ENCODE assay signal across 8 mouse cellular contexts in genomic region chrX:73765311-73765710, GRCm38 (mm10). TPM values are rescaled to one million over a fixed set of nuclear protein-coding genes. Genes with fewer than 3 reads are reported as not detected.
DNase-seq lines count a peak whose midpoint lies in the region; ATAC-seq and TF ChIP-seq lines count a peak whose summit lies in the region.

No protein-coding gene starts in this region.

- no peak overlapping the region for H3K27ac ChIP-seq in heart, embryonic 11.5 days (ENCODE audit: low read depth, low read length)
- peak overlapping the region; percentile 27; the same call in 1 of the 2 replicates for H3K27ac ChIP-seq in heart, embryonic 16.5 days (ENCODE audit: low read length)
- H3K27ac ChIP-seq in intestine, postnatal 0 days (ENCODE audit: low read depth, low read length) = no peak overlapping the region

- peaks cover 4% of the 10 kb centered on the region for H3K4me1 ChIP-seq in heart, embryonic 11.5 days (ENCODE audit: control insufficient read depth, insufficient read depth, low read length)
- H3K4me1 ChIP-seq in heart, embryonic 16.5 days (ENCODE audit: control insufficient read depth, insufficient read depth, low read length) = peaks cover 3% of the 10 kb centered on the region; the same call in 1 of the 2 replicates
- H3K4me1 ChIP-seq in intestine, postnatal 0 days (replicated peaks; ENCODE audit: control insufficient read depth, insufficient read depth, low read length) = no peaks in the 10 kb centered on the region

- no peak overlapping the region for H3K4me3 ChIP-seq in heart, embryonic 11.5 days (ENCODE audit: low read depth, low read length)
- H3K4me3 ChIP-seq in heart, embryonic 16.5 days (ENCODE audit: low read length) = no peak overlapping the region
- H3K4me3 ChIP-seq in intestine, postnatal 0 days (ENCODE audit: low read depth, low read length) = no peak overlapping the region

- ATAC-seq in heart, embryonic 11.5 days (replicated peaks; ENCODE audit: insufficient number of reproducible peaks, low FRiP score, low TSS enrichment) = no peak
- peak; percentile 73 for ATAC-seq in heart, embryonic 16.5 days (replicated peaks; ENCODE audit: extremely low read depth, insufficient read depth, low FRiP score)
- ATAC-seq in inflammation-experienced regulatory T-cells, adult 6 months = no peak
- no peak for ATAC-seq in intestine, postnatal 0 days

- WGBS in heart, embryonic 11.5 days (ENCODE audit: insufficient replicate concordance) = 69% methylated on average over 1 of the region's 1 CpGs
- 33% methylated on average over 1 of the region's 1 CpGs for WGBS in heart, embryonic 16.5 days
- 69% methylated on average over 1 of the region's 1 CpGs for WGBS in intestine, postnatal 0 days

- no peaks in the 10 kb centered on the region for H3K9me3 ChIP-seq in heart, embryonic 11.5 days (replicated peaks; ENCODE audit: control insufficient read depth, low read length)
- H3K9me3 ChIP-seq in heart, embryonic 16.5 days (replicated peaks; ENCODE audit: control insufficient read depth, low read length) = no peaks in the 10 kb centered on the region
- no peaks in the 10 kb centered on the region for H3K9me3 ChIP-seq in intestine, postnatal 0 days (ENCODE audit: control insufficient read depth)

- no peak overlapping the region for H3K4me2 ChIP-seq in heart, embryonic 11.5 days
- H3K4me2 ChIP-seq in heart, embryonic 16.5 days (ENCODE audit: low read depth, low read length) = no peak overlapping the region
- no peak overlapping the region for H3K4me2 ChIP-seq in intestine, postnatal 0 days (replicated peaks; ENCODE audit: low read depth)

- TF ChIP-seq CTCF in intestine, postnatal 0 days (IDR thresholded peaks at IDR 0.05; ENCODE audit: low read depth) = no peak

- H3K36me3 ChIP-seq in heart, embryonic 11.5 days (ENCODE audit: control insufficient read depth, insufficient read depth, low read length) = no peaks in the 10 kb centered on the region
- H3K36me3 ChIP-seq in heart, embryonic 16.5 days (ENCODE audit: control insufficient read depth, insufficient read depth) = no peaks in the 10 kb centered on the region
- no peaks in the 10 kb centered on the region for H3K36me3 ChIP-seq in intestine, postnatal 0 days (ENCODE audit: control insufficient read depth, insufficient read depth)

- no peak overlapping the region for H3K9ac ChIP-seq in heart, embryonic 11.5 days (ENCODE audit: low read depth, low read length)
- no peak overlapping the region for H3K9ac ChIP-seq in heart, embryonic 16.5 days (ENCODE audit: low read length)
- H3K9ac ChIP-seq in intestine, postnatal 0 days (ENCODE audit: low read depth, low read length) = no peak overlapping the region

- peak; percentile 98 for DNase-seq in heart, adult 11 months
- DNase-seq in adrenal gland, adult 8-10 months = peak; percentile 64
- peak; percentile 81 for DNase-seq in lung, postnatal 10 days
- no peak for DNase-seq in right cerebral cortex, adult 2 months (ENCODE audit: low spot score in 2 of 2)

- H3K27me3 ChIP-seq in heart, embryonic 11.5 days (ENCODE audit: control insufficient read depth, insufficient read depth, low read length) = no peaks in the 10 kb centered on the region
- H3K27me3 ChIP-seq in heart, embryonic 16.5 days (ENCODE audit: control insufficient read depth, insufficient read depth, low read length) = no peaks in the 10 kb centered on the region
- H3K27me3 ChIP-seq in intestine, postnatal 0 days (replicated peaks; ENCODE audit: control insufficient read depth, insufficient read depth, low read length) = no peaks in the 10 kb centered on the region

RNA-seq across cellular contexts. Expression of gene Plxnb3, which starts 8.4 kb away (rescaled TPM):
- polyA plus RNA-seq in heart, embryonic 11.5 days (2014; fragmentation: Nextera tagmentation; extraction: Ambion mirVana) = 0.16 and 0.27 TPM in 2 replicates
- total RNA-seq in adrenal gland, adult 8-10 months (2022) = under 1 TPM; 0.38 to 0.74 (median 0.55) TPM
- 0.54 and 0.71 TPM in 2 replicates for polyA plus RNA-seq in heart, embryonic 16.5 days (2015; fragmentation: Nextera tagmentation; extraction: Ambion mirVana)
- polyA plus RNA-seq in inflammation-experienced regulatory T-cells, adult 6 months (2017; shearing (Covaris generic)) = not detected
- polyA plus RNA-seq in intestine, postnatal 0 days (2015; fragmentation: Nextera tagmentation; extraction: Ambion mirVana) = 0.22 and 0.27 TPM in 2 replicates

RNA-seq across cellular contexts. Expression of gene Srpk3, which starts 8.9 kb away (rescaled TPM):
- 52.6 and 57.9 TPM in 2 replicates for polyA plus RNA-seq in heart, embryonic 11.5 days (2014; fragmentation: Nextera tagmentation; extraction: Ambion mirVana)
- total RNA-seq in adrenal gland, adult 8-10 months (2022) = under 1 TPM; 0.42 to 0.71 (median 0.52) TPM
- 94.7 and 97.5 TPM in 2 replicates for polyA plus RNA-seq in heart, embryonic 16.5 days (2015; fragmentation: Nextera tagmentation; extraction: Ambion mirVana)
- 1 to 10 TPM in 1 of 3 experiments, under 1 TPM in 2; 0.35 to 1.1 (median 0.59) TPM for polyA plus RNA-seq in inflammation-experienced regulatory T-cells, adult 6 months (2017; shearing (Covaris generic))
- 0.90 and 1.3 TPM in 2 replicates for polyA plus RNA-seq in intestine, postnatal 0 days (2015; fragmentation: Nextera tagmentation; extraction: Ambion mirVana)

RNA-seq across cellular contexts. Expression of gene Idh3g, which starts 21.4 kb away (rescaled TPM):
- 285 and 302 TPM in 2 replicates for polyA plus RNA-seq in heart, embryonic 11.5 days (2014; fragmentation: Nextera tagmentation; extraction: Ambion mirVana)
- 100 to 1,000 TPM; 295 to 431 (median 378) TPM for total RNA-seq in adrenal gland, adult 8-10 months (2022)
- 523 and 569 TPM in 2 replicates for polyA plus RNA-seq in heart, embryonic 16.5 days (2015; fragmentation: Nextera tagmentation; extraction: Ambion mirVana)
- 100 to 1,000 TPM; 135 to 184 (median 143) TPM for polyA plus RNA-seq in inflammation-experienced regulatory T-cells, adult 6 months (2017; shearing (Covaris generic))
- 142 and 145 TPM in 2 replicates for polyA plus RNA-seq in intestine, postnatal 0 days (2015; fragmentation: Nextera tagmentation; extraction: Ambion mirVana)

RNA-seq across cellular contexts. Expression of gene Ssr4, which starts 21.5 kb away (rescaled TPM):
- polyA plus RNA-seq in heart, embryonic 11.5 days (2014; fragmentation: Nextera tagmentation; extraction: Ambion mirVana) = 159 and 162 TPM in 2 replicates
- 100 to 1,000 TPM; 150 to 176 (median 163) TPM for total RNA-seq in adrenal gland, adult 8-10 months (2022)
- 155 TPM in 2 replicates for polyA plus RNA-seq in heart, embryonic 16.5 days (2015; fragmentation: Nextera tagmentation; extraction: Ambion mirVana)
- polyA plus RNA-seq in inflammation-experienced regulatory T-cells, adult 6 months (2017; shearing (Covaris generic)) = 100 to 1,000 TPM; 206 to 265 (median 243) TPM
- 299 and 323 TPM in 2 replicates for polyA plus RNA-seq in intestine, postnatal 0 days (2015; fragmentation: Nextera tagmentation; extraction: Ambion mirVana)

RNA-seq across cellular contexts. Expression of gene Abcd1, which starts 48.9 kb away (rescaled TPM):
- polyA plus RNA-seq in heart, embryonic 11.5 days (2014; fragmentation: Nextera tagmentation; extraction: Ambion mirVana) = 8.1 and 9.2 TPM in 2 replicates
- 10 to 100 TPM; 23.0 to 38.2 (median 29.4) TPM for total RNA-seq in adrenal gland, adult 8-10 months (2022)
- polyA plus RNA-seq in heart, embryonic 16.5 days (2015; fragmentation: Nextera tagmentation; extraction: Ambion mirVana) = 18.0 and 19.4 TPM in 2 replicates
- polyA plus RNA-seq in inflammation-experienced regulatory T-cells, adult 6 months (2017; shearing (Covaris generic)) = 10 to 100 TPM; 22.9 to 35.1 (median 34.0) TPM
- polyA plus RNA-seq in intestine, postnatal 0 days (2015; fragmentation: Nextera tagmentation; extraction: Ambion mirVana) = 46.5 and 51.3 TPM in 2 replicates

Comparison
In these comparisons a context has a peak if more than half of its experiments do, and no peak if none do; other contexts are left out.
1. DNase-seq: peak in heart, adult 11 months (single experiment), adrenal gland, adult 8-10 months (single experiment) and lung, postnatal 10 days (single experiment); none in right cerebral cortex, adult 2 months (0 of 2).
2. RNA of gene Srpk3, which starts 8.9 kb away (polyA plus RNA-seq): 94.7 to 97.5 TPM in heart, embryonic 16.5 days and 52.6 to 57.9 TPM in heart, embryonic 11.5 days; 0.90 to 1.3 TPM in intestine, postnatal 0 days and 0.35 to 1.1 TPM in inflammation-experienced regulatory T-cells, adult 6 months; every median in the first group is over 10 times any median in the second.